In genomic region chr11:88904080-88904479, GRCm38 (mm10) we compare ENCODE assay signal across 17 mouse cellular contexts.
"Had no signal": no experiment of that assay in that cellular context is flagged by ENCODE, and none has a peak within 500 bp of the region (broad histone marks: within the 10 kb centered on the region; RNA-seq: fewer than 3 reads in every experiment).

No protein-coding gene starts in this region.

- H3K36me3 ChIP-seq: limb, embryonic 12.5 days; liver, embryonic 13.5 days; midbrain, embryonic 10.5 days; neural tube, embryonic 15.5 days had no signal

- H3K4me1 ChIP-seq: limb, embryonic 12.5 days; liver, embryonic 13.5 days; midbrain, embryonic 10.5 days; neural tube, embryonic 15.5 days had no signal

- H3K9ac ChIP-seq: limb, embryonic 12.5 days; liver, embryonic 13.5 days; neural tube, embryonic 15.5 days had no signal

- H3K9me3 ChIP-seq: limb, embryonic 12.5 days; liver, embryonic 13.5 days; midbrain, embryonic 10.5 days; neural tube, embryonic 15.5 days had no signal

- DNase-seq: kidney, adult 18-20 months; layer of hippocampus, adult 9-11 months; layer of hippocampus, postnatal 36 days; liver, embryonic 13.5 days; lung, adult 2 months; lung, postnatal 36 days; midbrain, embryonic 14.5 days; right cerebral cortex, adult 18-20 months; right cerebral cortex, postnatal 25 days; thymus, postnatal 4 days had no signal

- ATAC-seq: lung, postnatal 0 days had no signal

- H3K27me3 ChIP-seq: limb, embryonic 12.5 days; neural tube, embryonic 15.5 days had no signal

- H3K4me3 ChIP-seq: limb, embryonic 12.5 days; liver, embryonic 13.5 days; midbrain, embryonic 10.5 days; myocyte; neural tube, embryonic 15.5 days had no signal

- H3K4me2 ChIP-seq: limb, embryonic 12.5 days; liver, embryonic 13.5 days; neural tube, embryonic 15.5 days had no signal

- H3K27ac ChIP-seq: kidney, postnatal 0 days; limb, embryonic 12.5 days; liver, embryonic 13.5 days; midbrain, embryonic 10.5 days; neural tube, embryonic 15.5 days; stomach, postnatal 0 days had no signal
